Mouse (Mus musculus) layer of hippocampus, adult 6 months (tissue): ENCODE data around the gene Rpl39l. TPM values are rescaled to one million over a fixed set of nuclear protein-coding genes. Genes with fewer than 3 reads are reported as not detected.

ENCODE experiments used
- long read RNA-seq, 2 experiments: library from polyadenylated mRNA; unstranded; transcript quantifications; one replicate each; pipeline ENCODE4 v2.0.0; 2019 to 2020
- polyA plus RNA-seq: library from polyadenylated mRNA; unstranded; fragments of <200 nt; fragmentation: Nextera tagmentation; gene quantifications from 2 replicates; pipeline ENCODE4 v1.2.3, GENCODE M21; 2021

Gene Rpl39l
- 0.67 TPM in 1 of 2 replicates, not detected in the other for polyA plus RNA-seq
- long read RNA-seq, experiment 1, partial matches to known transcripts: 0 of 1 reads
- long read RNA-seq, experiment 1, other reads (novel, unspliced or antisense): 0 of 1 reads
- long read RNA-seq, experiment 2: 0 reads

GRCm38 (mm10) chr16:10170005-10170404, at the start of gene Rpl39l:
Rpl39l (plus strand) TSS chr16:10170226.

GRCm38 (mm10) chr16:10192679-10193506, 22.9 kb downstream of the Rpl39l start, which contains the start of gene Atf7ip2:
Atf7ip2 (plus strand) TSS chr16:10192712.

Other genes with a start within 250 kb of the Rpl39l start
- gene Grin2a, start 174.7 kb upstream of the Rpl39l start, polyA plus RNA-seq: 32.1 and 43.3 TPM in 2 replicates
- gene Atf7ip2, start 22.5 kb downstream of the Rpl39l start, polyA plus RNA-seq: not detected in 2 replicates
- 12.1 and 13.7 TPM in 2 replicates for gene Emp2, start 143.7 kb downstream of the Rpl39l start, polyA plus RNA-seq
- gene Tekt5, start 225.3 kb downstream of the Rpl39l start, polyA plus RNA-seq: 9.8 and 11.6 TPM in 2 replicates
- gene Nubp1, start 241.7 kb downstream of the Rpl39l start, polyA plus RNA-seq: 15.4 and 17.3 TPM in 2 replicates